Mouse (Mus musculus): ENCODE results near the gene Trim21. TPM values are rescaled to one million over a fixed set of nuclear protein-coding genes. Genes with fewer than 3 reads are reported as not detected.

Gene Trim21
- polyA plus RNA-seq, 1 experiment from 2014 or later = 0.42 TPM

DNA sequence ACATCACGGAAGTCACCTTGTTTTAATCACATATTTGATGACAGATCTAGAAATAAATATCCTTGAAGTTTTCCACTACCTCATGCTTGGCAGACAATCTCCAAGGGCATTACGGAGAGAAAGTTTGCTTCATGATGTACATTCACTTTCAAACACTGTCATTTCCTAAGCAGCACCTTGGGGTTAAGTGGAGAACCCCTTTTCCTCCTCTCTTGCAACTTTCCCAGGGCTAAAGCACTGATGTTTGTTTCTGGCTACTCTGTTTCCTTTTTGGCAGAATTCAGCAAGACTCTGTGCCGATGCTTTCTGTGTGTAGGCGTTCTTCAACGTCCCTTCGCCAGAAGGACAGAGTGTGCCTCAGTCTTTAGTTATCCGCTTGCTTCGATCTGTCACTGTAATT, 5.9 kb upstream of the Trim21 start, which contains the start of gene Olfr550:
Olfr550 (plus strand) TSS at position 301 of the 400 bp plus-strand sequence.
- no peaks in the 10 kb centered on the region for H3K4me1 ChIP-seq (ENCODE audit: insufficient read depth)
- 82% methylated on average over 8 of the region's 8 CpGs for WGBS (ENCODE audit: insufficient replicate concordance)

DNA sequence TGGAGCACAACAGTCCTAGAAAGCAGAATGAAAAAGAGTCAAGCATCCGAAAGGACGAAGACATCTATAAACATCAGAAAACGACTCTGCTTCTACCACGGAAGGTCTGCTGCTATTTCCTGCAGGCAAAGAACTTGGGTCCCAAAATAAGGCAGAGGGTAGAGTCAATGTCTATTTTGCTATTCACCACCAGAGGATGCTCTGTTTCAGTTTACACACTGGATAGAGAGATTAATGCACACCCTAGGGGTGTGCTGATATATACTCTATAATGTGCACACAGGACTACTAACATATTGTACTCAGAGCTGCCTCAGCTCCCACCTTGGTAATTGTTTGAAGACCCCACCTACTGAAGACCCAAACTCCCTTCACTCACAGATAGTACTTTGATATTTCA, 933 bp upstream of the Trim21 start:
- no peak for DNase-seq
- no peak for TF ChIP-seq EP300 (IDR thresholded peaks at IDR 0.05; ENCODE audit: low read depth)
- peak; percentile 39 for TF ChIP-seq CTCF (IDR thresholded peaks at IDR 0.05; ENCODE audit: low read depth)
- H3K27me3 ChIP-seq (ENCODE audit: insufficient read depth, low read length) = no peaks in the 10 kb centered on the region
- H3K9ac ChIP-seq (replicated peaks) = no peak overlapping the region
- H3K4me2 ChIP-seq (ENCODE audit: low read depth, low read length) = no peak overlapping the region
- peaks cover 13% of the 10 kb centered on the region for H3K36me3 ChIP-seq (replicated peaks; ENCODE audit: insufficient read depth, low read length)
- H3K4me3 ChIP-seq (ENCODE audit: low read depth, low read length) = no peak overlapping the region
- peaks cover 6% of the 10 kb centered on the region for H3K4me1 ChIP-seq (ENCODE audit: insufficient read depth)
- WGBS (ENCODE audit: insufficient replicate concordance) = 72% methylated on average over 4 of the region's 4 CpGs
- ATAC-seq = no peak
- H3K9me3 ChIP-seq (ENCODE audit: low read length) = no peaks in the 10 kb centered on the region
- H3K27ac ChIP-seq (ENCODE audit: low read depth) = no peak overlapping the region

More for the DNA sequence above, 5.9 kb upstream of the Trim21 start, which contains the start of gene Olfr550:
- Histone ChIP-seq H3K27ac (ENCODE audit: low read depth) (no peak within 1 kb of the TSS), H3K27me3 (ENCODE audit: insufficient read depth, low read length) (no peaks in the 10 kb centered on the region), H3K4me3 (ENCODE audit: low read depth, low read length) (no peak within 1 kb of the TSS), H3K4me2 (ENCODE audit: low read depth, low read length) (no peak within 1 kb of the TSS), H3K9ac (replicated peaks) (no peak within 1 kb of the TSS), H3K9me3 (ENCODE audit: low read length) (no peaks in the 10 kb centered on the region), H3K36me3 (replicated peaks; ENCODE audit: insufficient read depth, low read length) (no peaks in the 10 kb centered on the region)
- ATAC-seq (no peak), DNase-seq (no peak)
- no peak for TF ChIP-seq CTCF (IDR thresholded peaks at IDR 0.05; ENCODE audit: low read depth)
- TF ChIP-seq EP300 (IDR thresholded peaks at IDR 0.05; ENCODE audit: low read depth) = no peak

DNA sequence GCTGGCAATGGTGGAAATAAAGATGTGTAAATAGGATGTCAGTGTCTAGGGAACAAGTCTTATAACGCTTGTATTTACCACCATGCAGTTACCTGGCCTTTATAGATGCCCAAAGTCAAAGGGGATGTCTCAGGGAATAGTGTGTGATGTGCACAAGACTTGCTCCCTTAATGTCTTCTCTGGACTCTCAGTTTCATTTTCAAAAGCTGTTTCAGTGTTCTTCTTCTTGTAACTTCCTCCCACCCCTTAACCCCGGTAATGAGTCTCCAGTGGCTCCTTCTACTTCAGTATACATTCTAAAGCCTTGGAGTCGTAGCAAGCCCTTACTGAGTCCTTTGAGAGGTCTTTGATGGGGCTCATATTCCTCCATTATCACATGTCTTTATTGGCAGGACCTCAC, 12.0 kb downstream of the Trim21 start:
- DNase-seq (no peak), ATAC-seq (no peak)
- no peak overlapping the region for H3K4me2 ChIP-seq (ENCODE audit: low read depth, low read length)
- no peak overlapping the region for H3K4me3 ChIP-seq (ENCODE audit: low read depth, low read length)
- H3K36me3 ChIP-seq (replicated peaks; ENCODE audit: insufficient read depth, low read length) = no peaks in the 10 kb centered on the region
- TF ChIP-seq EP300 (IDR thresholded peaks at IDR 0.05; ENCODE audit: low read depth) (no peak), CTCF (IDR thresholded peaks at IDR 0.05; ENCODE audit: low read depth) (no peak)
- no peak overlapping the region for H3K9ac ChIP-seq (replicated peaks)
- 48% methylated on average over 3 of the region's 3 CpGs for WGBS (ENCODE audit: insufficient replicate concordance)
- H3K9me3 ChIP-seq (ENCODE audit: low read length) = no peaks in the 10 kb centered on the region
- no peak overlapping the region for H3K27ac ChIP-seq (ENCODE audit: low read depth)
- no peaks in the 10 kb centered on the region for H3K27me3 ChIP-seq (ENCODE audit: insufficient read depth, low read length)
- H3K4me1 ChIP-seq (ENCODE audit: insufficient read depth) = no peaks in the 10 kb centered on the region

DNA sequence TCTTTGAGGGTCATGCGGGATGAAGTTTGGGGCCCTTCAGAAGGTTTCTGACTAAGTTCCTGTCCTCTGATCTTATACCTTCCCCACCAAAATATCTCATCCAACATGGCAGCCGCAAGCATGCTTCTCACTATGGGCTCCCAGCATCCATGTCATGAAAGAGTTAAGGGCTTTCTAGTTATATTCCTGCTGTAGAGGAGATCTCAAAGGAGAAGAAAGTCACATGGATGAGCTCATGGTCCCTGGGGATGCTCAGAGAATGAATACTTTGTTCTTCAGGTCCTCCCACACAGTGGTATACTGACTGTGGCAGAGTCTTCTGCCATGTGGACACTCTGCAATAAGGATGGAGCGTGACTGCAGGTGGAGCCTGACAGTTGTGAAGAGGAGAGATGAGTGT, 15.7 kb downstream of the Trim21 start, which contains the start of gene Olfr549:
Olfr549 (plus strand) TSS at position 301 of the 400 bp plus-strand sequence.
- DNase-seq = no peak
- no peak within 1 kb of the TSS for H3K27ac ChIP-seq (ENCODE audit: low read depth)
- no peaks in the 10 kb centered on the region for H3K4me1 ChIP-seq (ENCODE audit: insufficient read depth)
- WGBS (ENCODE audit: insufficient replicate concordance) = 73% methylated on average over 3 of the region's 3 CpGs
- H3K4me2 ChIP-seq (ENCODE audit: low read depth, low read length) = no peak within 1 kb of the TSS
- no peak for TF ChIP-seq CTCF (IDR thresholded peaks at IDR 0.05; ENCODE audit: low read depth)
- no peak for TF ChIP-seq EP300 (IDR thresholded peaks at IDR 0.05; ENCODE audit: low read depth)
- no peak within 1 kb of the TSS for H3K4me3 ChIP-seq (ENCODE audit: low read depth, low read length)
- no peaks in the 10 kb centered on the region for H3K36me3 ChIP-seq (replicated peaks; ENCODE audit: insufficient read depth, low read length)
- H3K27me3 ChIP-seq (ENCODE audit: insufficient read depth, low read length) = no peaks in the 10 kb centered on the region
- no peak within 1 kb of the TSS for H3K9ac ChIP-seq (replicated peaks)
- H3K9me3 ChIP-seq (ENCODE audit: low read length) = no peaks in the 10 kb centered on the region
- no peak for ATAC-seq

DNA sequence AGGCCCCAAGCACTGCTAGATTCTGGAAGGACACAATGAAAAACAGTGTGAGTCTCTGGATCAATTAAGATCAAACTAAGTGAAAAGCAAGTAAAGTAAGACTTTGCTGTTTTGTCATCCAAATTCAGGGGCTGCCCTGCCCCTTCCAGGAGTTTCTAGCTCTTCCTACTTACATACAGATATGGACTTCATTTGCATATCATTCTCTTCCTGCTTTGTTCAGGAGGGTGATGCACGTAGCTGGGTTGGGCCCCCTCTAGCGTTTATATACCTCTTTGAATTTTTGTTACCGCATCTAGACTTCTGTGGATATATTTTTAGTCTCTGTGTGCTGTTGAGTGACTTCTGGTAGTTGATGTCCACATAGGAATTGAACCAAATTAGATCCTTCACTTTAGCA, 24.0 kb downstream of the Trim21 start:
- 49% methylated on average over 3 of the region's 3 CpGs for WGBS (ENCODE audit: insufficient replicate concordance)
- H3K9me3 ChIP-seq (ENCODE audit: low read length) = no peaks in the 10 kb centered on the region
- DNase-seq = no peak
- no peak for ATAC-seq
- no peak overlapping the region for H3K27ac ChIP-seq (ENCODE audit: low read depth)
- no peak overlapping the region for H3K9ac ChIP-seq (replicated peaks)
- no peak overlapping the region for H3K4me2 ChIP-seq (ENCODE audit: low read depth, low read length)
- H3K36me3 ChIP-seq (replicated peaks; ENCODE audit: insufficient read depth, low read length) = no peaks in the 10 kb centered on the region
- H3K4me1 ChIP-seq (ENCODE audit: insufficient read depth) = no peaks in the 10 kb centered on the region
- TF ChIP-seq CTCF (IDR thresholded peaks at IDR 0.05; ENCODE audit: low read depth) (no peak), EP300 (IDR thresholded peaks at IDR 0.05; ENCODE audit: low read depth) (no peak)
- no peak overlapping the region for H3K4me3 ChIP-seq (ENCODE audit: low read depth, low read length)
- no peaks in the 10 kb centered on the region for H3K27me3 ChIP-seq (ENCODE audit: insufficient read depth, low read length)

DNA sequence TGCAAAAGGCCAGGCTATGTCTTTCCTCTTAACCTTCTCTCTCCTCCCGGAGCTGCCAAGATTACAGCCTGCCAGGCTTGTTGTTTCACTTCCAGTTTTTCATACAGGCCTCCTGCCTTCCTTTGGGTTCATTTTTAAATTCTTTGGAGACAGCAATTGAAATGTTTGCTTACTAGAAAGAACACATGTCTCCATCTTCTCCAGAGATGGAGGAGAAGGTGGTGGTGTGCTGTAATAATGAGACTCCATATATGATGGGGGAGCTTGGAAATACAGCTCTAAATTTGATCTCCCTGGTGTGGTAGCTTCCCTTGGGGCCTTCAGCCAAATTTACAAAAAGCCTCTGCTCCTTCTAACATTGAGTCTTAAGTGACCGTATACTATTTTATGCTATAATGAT, 24.7 kb downstream of the Trim21 start, which contains the start of gene Olfr548-ps1:
Olfr548-ps1 (plus strand) TSS at position 301 of the 400 bp plus-strand sequence.
- H3K4me3 ChIP-seq (ENCODE audit: low read depth, low read length) = no peak within 1 kb of the TSS
- no peaks in the 10 kb centered on the region for H3K27me3 ChIP-seq (ENCODE audit: insufficient read depth, low read length)
- H3K4me2 ChIP-seq (ENCODE audit: low read depth, low read length) = no peak within 1 kb of the TSS
- H3K9ac ChIP-seq (replicated peaks) = no peak within 1 kb of the TSS
- WGBS (ENCODE audit: insufficient replicate concordance) = 67% methylated on average over 2 of the region's 2 CpGs
- no peak for TF ChIP-seq CTCF (IDR thresholded peaks at IDR 0.05; ENCODE audit: low read depth)
- TF ChIP-seq EP300 (IDR thresholded peaks at IDR 0.05; ENCODE audit: low read depth) = no peak
- H3K9me3 ChIP-seq (ENCODE audit: low read length) = no peaks in the 10 kb centered on the region
- no peak within 1 kb of the TSS for H3K27ac ChIP-seq (ENCODE audit: low read depth)
- no peaks in the 10 kb centered on the region for H3K36me3 ChIP-seq (replicated peaks; ENCODE audit: insufficient read depth, low read length)
- DNase-seq = no peak
- ATAC-seq = no peak
- no peaks in the 10 kb centered on the region for H3K4me1 ChIP-seq (ENCODE audit: insufficient read depth)

DNA sequence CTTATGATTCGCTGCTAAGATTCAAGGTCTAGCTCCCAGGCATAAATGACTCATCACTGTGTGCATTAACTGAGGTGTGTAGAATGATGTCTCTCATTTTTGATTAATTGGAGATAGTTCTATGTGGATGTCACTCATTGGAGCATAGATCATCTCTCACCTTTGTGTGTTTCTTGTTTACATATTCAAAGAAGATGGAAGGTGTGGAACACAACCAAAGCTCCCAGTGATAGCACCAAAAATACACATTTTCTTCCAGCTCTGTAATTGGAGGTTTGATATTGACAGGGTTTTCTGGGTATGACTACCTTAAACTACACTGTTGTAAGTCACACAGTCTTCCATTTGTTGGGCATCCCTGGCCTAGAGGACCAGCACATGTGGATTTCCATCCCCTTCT, 30.8 kb downstream of the Trim21 start, which contains the start of gene Olfr547:
Olfr547 (plus strand) TSS at position 301 of the 400 bp plus-strand sequence.
- WGBS (ENCODE audit: insufficient replicate concordance) = 74% methylated on average over 1 of the region's 1 CpGs

More for the DNA sequence above, 30.8 kb downstream of the Trim21 start, which contains the start of gene Olfr547:
- Histone ChIP-seq H3K9me3 (ENCODE audit: low read length) (no peaks in the 10 kb centered on the region), H3K9ac (replicated peaks) (no peak within 1 kb of the TSS), H3K4me1 (ENCODE audit: insufficient read depth) (no peaks in the 10 kb centered on the region), H3K27me3 (ENCODE audit: insufficient read depth, low read length) (no peaks in the 10 kb centered on the region), H3K36me3 (replicated peaks; ENCODE audit: insufficient read depth, low read length) (no peaks in the 10 kb centered on the region), H3K4me2 (ENCODE audit: low read depth, low read length) (no peak within 1 kb of the TSS), H3K4me3 (ENCODE audit: low read depth, low read length) (no peak within 1 kb of the TSS), H3K27ac (ENCODE audit: low read depth) (no peak within 1 kb of the TSS)
- DNase-seq (no peak), ATAC-seq (no peak)
- no peak for TF ChIP-seq EP300 (IDR thresholded peaks at IDR 0.05; ENCODE audit: low read depth)
- TF ChIP-seq CTCF (IDR thresholded peaks at IDR 0.05; ENCODE audit: low read depth) = no peak
